Mouse (Mus musculus) E14TG2a.4 (cell line): ENCODE measurements around the gene Otub2.

Experiments used
- H3K27me3 ChIP-seq: 2 replicates; pipeline ENCODE4 v1.6.1; 2014; ENCODE audit warnings: low read length, control low read depth; ENCODE audit not compliant: insufficient read depth
- H3K36me3 ChIP-seq: 2 replicates; pipeline ENCODE4 v1.6.1; 2014; ENCODE audit warnings: low read length, control low read depth; ENCODE audit not compliant: insufficient read depth
- H3K4me1 ChIP-seq: replicated peaks from 2 replicates; pipeline ENCODE4 v1.6.1; 2014; ENCODE audit warnings: low read depth, low read length, control low read depth
- H3K4me3 ChIP-seq: replicated peaks from 2 replicates; pipeline ENCODE4 v1.5.1; 2014; ENCODE audit warnings: mild to moderate bottlenecking, low read length
- H3K9me3 ChIP-seq: 2 replicates; pipeline ENCODE4 v1.6.1; 2014; ENCODE audit warnings: low read length, control low read depth
- CTCF ChIP-seq: conservative IDR thresholded peaks from 2 replicates; pipeline ENCODE4 v1.5.1; 2014; ENCODE audit warnings: low read length
- NANOG ChIP-seq: IDR thresholded peaks from 2 replicates; pipeline ENCODE4 v1.6.1; 2014; ENCODE audit warnings: borderline replicate concordance, low read length, mixed read lengths
- POU5F1 ChIP-seq: IDR thresholded peaks from 2 replicates; pipeline ENCODE4 v1.6.1; 2014; ENCODE audit warnings: low read length, borderline replicate concordance

Otub2 gene

GRCm38 (mm10) chr12:103388505-103389347 lies at the start of gene Otub2:
Otub2 (plus strand) TSS chr12:103388682.
- H3K4me3 ChIP-seq: peak within 1 kb of the TSS; percentile 89
- no peak for TF ChIP-seq NANOG
- no peak for TF ChIP-seq CTCF
- no peak for TF ChIP-seq POU5F1
- H3K9me3 ChIP-seq: no peaks in the 10 kb centered on the region
- peaks cover 9% of the 10 kb centered on the region for H3K4me1 ChIP-seq
- H3K36me3 ChIP-seq: no peaks in the 10 kb centered on the region; the same call in 1 of the 2 replicates
- peaks cover 10% of the 10 kb centered on the region for H3K27me3 ChIP-seq

GRCm38 (mm10) chr12:103341212-103341611 lies 47.3 kb upstream of the Otub2 start:
- TF ChIP-seq NANOG: no peak
- TF ChIP-seq CTCF: no peak
- TF ChIP-seq POU5F1: no peak
- Histone ChIP-seq H3K36me3 (no peaks in the 10 kb centered on the region), H3K4me1 (no peaks in the 10 kb centered on the region), H3K27me3 (peaks cover 21% of the 10 kb centered on the region), H3K9me3 (no peaks in the 10 kb centered on the region), H3K4me3 (no peak overlapping the region)

DNA sequence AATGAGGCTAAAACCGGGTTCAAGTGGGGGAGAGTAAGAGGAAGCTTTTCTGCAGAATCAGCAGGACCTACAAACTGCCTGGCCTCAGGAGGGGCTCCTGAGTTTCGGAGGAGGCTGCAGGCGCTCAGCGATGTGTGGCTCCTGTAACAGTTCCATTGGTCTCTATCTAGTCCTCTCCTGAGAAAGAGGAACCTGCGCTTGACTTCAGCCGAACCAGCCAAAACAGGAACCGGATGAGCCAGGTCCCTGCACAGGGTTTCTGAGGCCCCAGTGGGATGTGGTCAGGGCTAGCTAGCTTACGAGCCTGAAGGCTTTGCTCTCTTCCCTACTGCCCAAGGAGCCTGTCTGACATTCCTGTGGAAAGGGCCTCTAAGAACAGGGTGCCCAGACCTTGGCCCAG lies 45.0 kb upstream of the Otub2 start:
- no peaks in the 10 kb centered on the region for H3K4me1 ChIP-seq
- H3K36me3 ChIP-seq: no peaks in the 10 kb centered on the region
- no peak overlapping the region for H3K4me3 ChIP-seq
- H3K27me3 ChIP-seq: peaks cover 30% of the 10 kb centered on the region
- TF ChIP-seq NANOG: no peak
- TF ChIP-seq POU5F1: no peak
- TF ChIP-seq CTCF: no peak
- H3K9me3 ChIP-seq: no peaks in the 10 kb centered on the region

DNA sequence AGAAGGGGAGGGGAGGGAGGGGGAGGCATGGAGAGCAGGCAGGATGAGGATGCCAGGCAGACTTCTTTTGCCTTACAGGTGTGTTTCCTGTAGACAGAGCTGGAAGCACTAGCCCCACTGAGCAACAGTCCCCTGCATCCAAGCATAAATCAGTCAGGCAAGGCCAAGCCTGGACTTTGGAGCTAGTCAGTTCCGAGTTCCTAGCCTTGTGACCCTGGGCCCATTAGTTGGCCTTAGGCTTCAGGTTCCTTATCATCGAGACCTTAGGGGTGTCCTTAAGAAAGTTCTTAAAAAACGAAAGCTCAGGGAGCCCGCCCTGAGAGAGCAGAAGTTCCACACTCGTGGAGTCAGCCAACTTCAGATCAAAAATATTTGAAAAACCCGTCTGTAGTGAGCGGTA lies 43.5 kb upstream of the Otub2 start:
- Histone ChIP-seq H3K36me3 (no peaks in the 10 kb centered on the region), H3K4me1 (no peaks in the 10 kb centered on the region), H3K4me3 (no peak overlapping the region), H3K9me3 (no peaks in the 10 kb centered on the region), H3K27me3 (peaks cover 16% of the 10 kb centered on the region)
- TF ChIP-seq POU5F1 (no peak), NANOG (no peak), CTCF (no peak)

DNA sequence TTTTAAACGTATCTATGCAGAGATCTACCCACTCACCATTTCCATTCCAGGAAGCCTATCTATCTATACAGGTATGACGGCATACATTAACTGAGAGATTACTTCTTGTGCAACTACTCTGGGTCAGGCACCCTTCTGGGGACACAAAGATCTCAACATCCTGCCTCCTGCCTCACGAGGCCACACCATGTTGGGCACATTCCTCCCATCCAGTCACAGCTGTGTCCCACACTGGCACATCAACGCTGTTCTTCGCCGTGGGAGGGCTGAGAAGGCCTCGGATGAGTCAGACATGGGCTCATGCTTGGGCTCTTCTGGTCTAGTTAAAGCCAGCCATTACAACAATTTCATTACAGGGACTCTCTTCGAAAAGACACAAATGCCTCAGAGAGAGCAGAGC lies 41.5 kb upstream of the Otub2 start:
- 0 out of 2 replicates have a peak, but pooled peaks cover 3% of the 10 kb centered on the region for H3K9me3 ChIP-seq
- TF ChIP-seq NANOG (no peak), POU5F1 (no peak), CTCF (no peak)
- H3K4me1 ChIP-seq: no peaks in the 10 kb centered on the region
- H3K4me3 ChIP-seq: no peak overlapping the region
- H3K36me3 ChIP-seq: no peaks in the 10 kb centered on the region
- H3K27me3 ChIP-seq: peaks cover 14% of the 10 kb centered on the region

DNA sequence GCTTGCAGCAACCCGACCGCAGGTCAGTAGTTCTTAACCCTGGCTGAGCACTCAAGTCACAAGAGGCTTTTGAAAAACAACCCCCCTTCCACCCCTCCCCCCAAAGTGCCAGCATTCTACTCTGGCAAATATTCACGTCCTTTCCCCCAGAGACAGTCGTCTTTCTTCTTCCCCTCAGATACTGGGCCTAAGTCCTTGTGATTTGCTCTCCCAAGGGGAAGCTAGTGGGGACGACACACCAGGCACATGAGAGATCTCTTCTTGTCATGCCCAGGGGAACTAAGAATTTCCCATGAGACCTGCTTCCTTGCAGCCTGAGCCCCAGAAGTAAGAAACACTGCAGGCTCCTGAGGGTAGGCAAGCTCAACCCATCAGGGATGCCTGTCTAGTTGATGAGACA lies 41.1 kb upstream of the Otub2 start:
- no peak for TF ChIP-seq CTCF
- Histone ChIP-seq H3K9me3 (0 out of 2 replicates have a peak, but pooled peaks cover 3% of the 10 kb centered on the region), H3K4me3 (no peak overlapping the region), H3K36me3 (no peaks in the 10 kb centered on the region), H3K27me3 (peaks cover 14% of the 10 kb centered on the region), H3K4me1 (no peaks in the 10 kb centered on the region)

DNA sequence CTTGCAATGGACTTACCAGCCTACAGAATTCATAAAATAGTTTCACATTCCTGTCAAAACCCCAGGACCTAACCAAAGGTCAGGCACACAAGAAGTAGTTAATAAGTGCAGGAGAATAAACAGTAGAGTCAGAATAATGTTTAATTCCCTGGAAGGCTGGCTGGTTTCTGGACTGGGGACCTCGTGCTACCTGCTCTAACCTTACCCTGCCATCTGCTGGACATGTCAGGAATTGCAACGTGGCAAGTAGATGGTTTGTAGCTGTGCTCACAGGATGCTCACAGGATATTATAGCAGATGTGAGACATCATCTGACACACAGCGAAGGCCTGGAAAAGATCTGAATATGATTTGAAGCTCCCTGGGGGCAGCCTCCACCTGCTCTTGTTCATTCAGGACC lies 40.0 kb upstream of the Otub2 start:
- no peak overlapping the region for H3K4me3 ChIP-seq
- H3K27me3 ChIP-seq: peaks cover 10% of the 10 kb centered on the region
- TF ChIP-seq NANOG (no peak), CTCF (peak; percentile 98)
- H3K4me1 ChIP-seq: no peaks in the 10 kb centered on the region
- no peaks in the 10 kb centered on the region for H3K36me3 ChIP-seq
- 0 out of 2 replicates have a peak, but pooled peaks cover 3% of the 10 kb centered on the region for H3K9me3 ChIP-seq

GRCm38 (mm10) chr12:103352735-103353134 lies 35.7 kb upstream of the Otub2 start:
- Histone ChIP-seq H3K9me3 (0 out of 2 replicates have a peak, but pooled peaks cover 3% of the 10 kb centered on the region), H3K27me3 (peaks cover 11% of the 10 kb centered on the region), H3K4me1 (no peaks in the 10 kb centered on the region), H3K36me3 (no peaks in the 10 kb centered on the region), H3K4me3 (no peak overlapping the region)
- TF ChIP-seq POU5F1 (no peak), CTCF (no peak), NANOG (no peak)

DNA sequence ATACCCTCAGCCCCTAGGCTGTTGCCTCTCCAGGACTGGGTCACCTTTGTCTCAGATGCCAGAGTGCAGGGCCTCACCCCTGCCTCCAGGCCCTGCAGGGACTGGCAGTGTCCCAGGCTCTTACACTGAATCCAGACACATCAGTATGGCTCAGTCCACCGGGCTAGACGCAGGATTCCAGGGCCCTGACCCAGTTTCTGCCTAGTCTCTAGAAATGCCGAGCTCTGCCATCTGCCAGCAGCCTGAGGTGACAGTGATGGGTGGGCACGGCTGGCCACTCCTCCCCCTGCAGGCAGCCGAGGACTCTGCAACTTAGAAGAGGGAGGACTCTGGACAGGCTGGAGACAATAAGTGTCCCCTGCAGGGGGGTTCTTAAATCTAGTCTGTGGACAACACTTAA lies 34.9 kb upstream of the Otub2 start:
- H3K4me1 ChIP-seq: no peaks in the 10 kb centered on the region
- no peak for TF ChIP-seq POU5F1
- TF ChIP-seq NANOG: no peak
- TF ChIP-seq CTCF: no peak
- H3K9me3 ChIP-seq: 0 out of 2 replicates have a peak, but pooled peaks cover 3% of the 10 kb centered on the region
- peaks cover 5% of the 10 kb centered on the region; the same call in 1 of the 2 replicates for H3K27me3 ChIP-seq
- no peak overlapping the region for H3K4me3 ChIP-seq
- no peaks in the 10 kb centered on the region for H3K36me3 ChIP-seq
